Mouse (Mus musculus): ENCODE data around the gene Cdkn1c. TPM values are rescaled to one million over a fixed set of nuclear protein-coding genes. Genes with fewer than 3 reads are reported as not detected.

Cdkn1c gene
- polyA plus RNA-seq, 1 experiment: 1.9 TPM

DNA sequence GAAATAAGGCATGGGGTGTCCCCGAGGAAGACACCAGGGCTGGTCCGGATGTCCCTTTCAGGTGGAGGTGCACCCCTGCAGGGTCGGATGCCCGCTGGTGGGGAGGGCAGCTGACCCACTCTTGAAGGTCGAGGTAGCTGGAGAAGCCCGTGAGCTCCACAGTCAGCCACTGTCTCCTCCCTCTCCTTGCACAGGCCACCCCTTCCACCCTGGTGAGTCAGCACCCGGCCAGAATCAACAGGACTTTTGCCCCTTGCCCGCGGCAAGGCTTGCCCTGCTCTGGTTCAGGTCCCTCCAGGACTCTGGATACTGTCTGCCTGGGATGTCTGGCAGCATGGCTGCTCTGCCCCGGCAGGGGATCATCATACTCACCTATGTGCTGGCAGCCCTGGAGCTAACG, 15.0 kb upstream of the Cdkn1c start:
- DNase-seq (ENCODE audit: low read depth, low spot score): no peak
- 25% methylated on average over 11 of the region's 11 CpGs for WGBS

DNA sequence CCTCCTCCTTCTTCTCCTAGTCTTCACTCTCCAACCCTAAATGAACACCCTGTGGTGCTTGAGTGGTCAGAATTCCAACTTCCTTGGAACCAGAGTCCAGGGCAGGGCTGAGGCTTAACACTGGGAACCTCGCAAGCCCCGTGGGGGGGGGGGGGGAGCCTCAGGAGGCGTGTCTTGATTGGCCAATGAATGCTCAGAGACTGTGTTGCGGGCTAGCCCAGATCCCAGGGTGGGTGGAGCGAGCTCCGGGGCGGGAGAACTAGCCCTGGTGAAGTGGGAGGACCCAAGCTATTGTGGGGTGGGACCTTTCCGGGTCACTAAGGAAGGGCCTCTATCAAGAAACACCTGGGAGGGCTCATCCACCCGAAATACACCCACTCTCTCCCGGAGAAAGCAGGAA, 14.0 kb upstream of the Cdkn1c start:
- 13% methylated on average over 10 of the region's 10 CpGs for WGBS
- DNase-seq (ENCODE audit: low read depth, low spot score): no peak

DNA sequence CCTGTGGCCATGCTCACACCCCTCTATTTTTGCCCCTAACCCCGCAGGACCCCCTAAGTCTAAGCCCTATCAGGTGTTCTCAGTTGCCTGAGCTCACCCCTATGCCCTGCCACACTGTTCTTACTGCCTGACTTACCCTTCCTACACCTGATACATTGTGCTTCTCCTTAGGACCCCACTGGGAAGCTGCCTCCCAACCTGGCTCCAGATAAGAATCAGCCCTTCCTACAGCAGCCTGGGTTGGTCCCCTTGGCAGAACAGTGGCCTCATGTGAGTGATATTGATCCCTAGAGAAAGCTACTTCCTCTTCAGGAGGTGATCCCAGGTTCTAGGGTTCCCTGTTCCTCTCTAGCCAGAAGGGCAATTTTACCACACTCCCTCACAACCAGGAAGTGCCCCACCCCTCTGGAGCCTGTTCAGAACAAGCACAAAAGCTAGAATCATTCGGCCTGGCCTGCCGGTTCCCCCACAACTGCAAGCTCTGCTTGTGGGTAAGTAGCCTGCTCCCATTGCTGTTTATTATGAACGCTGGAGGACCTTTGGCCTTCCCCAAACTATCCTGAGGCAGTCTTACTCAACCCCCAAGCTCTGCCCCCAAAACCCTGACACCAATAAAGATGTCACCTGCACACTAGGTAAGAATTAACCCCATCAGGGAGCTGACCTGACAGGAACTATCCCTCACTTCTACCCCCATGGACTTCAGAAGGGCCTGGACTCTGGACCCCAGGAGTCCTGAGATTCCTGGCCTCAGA, 12.7 kb upstream of the Cdkn1c start, which contains the start of gene Slc22a18:
Gene Slc22a18 (plus strand): TSS at position 390 of the 755 bp plus-strand sequence.
- peak; percentile 83 for DNase-seq (ENCODE audit: low read depth, low spot score)

DNA sequence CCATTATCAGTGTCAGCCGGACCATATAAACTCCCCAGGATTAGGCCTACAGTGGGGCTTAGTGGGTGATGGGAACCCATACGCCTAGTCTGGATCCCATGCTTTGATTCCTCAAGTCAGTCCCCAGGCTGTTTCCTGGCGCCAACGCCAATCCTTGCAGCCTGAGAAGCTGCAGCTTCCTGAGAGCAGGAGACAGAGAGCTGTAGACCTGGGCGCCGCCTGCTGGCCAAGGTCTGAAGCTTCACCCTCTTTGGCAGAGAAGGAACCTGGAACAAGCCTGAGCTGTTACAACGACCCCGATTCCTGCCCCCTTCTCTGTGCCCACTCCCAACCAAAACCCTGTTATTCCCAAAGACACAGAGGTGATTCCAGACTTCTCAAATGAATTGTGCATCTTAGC, 9.1 kb upstream of the Cdkn1c start:
- WGBS: 6% methylated on average over 8 of the region's 8 CpGs
- DNase-seq (ENCODE audit: low read depth, low spot score): no peak

More for the DNA sequence above, 12.7 kb upstream of the Cdkn1c start, which contains the start of gene Slc22a18:
- 17% methylated on average over 4 of the region's 4 CpGs for WGBS

DNA sequence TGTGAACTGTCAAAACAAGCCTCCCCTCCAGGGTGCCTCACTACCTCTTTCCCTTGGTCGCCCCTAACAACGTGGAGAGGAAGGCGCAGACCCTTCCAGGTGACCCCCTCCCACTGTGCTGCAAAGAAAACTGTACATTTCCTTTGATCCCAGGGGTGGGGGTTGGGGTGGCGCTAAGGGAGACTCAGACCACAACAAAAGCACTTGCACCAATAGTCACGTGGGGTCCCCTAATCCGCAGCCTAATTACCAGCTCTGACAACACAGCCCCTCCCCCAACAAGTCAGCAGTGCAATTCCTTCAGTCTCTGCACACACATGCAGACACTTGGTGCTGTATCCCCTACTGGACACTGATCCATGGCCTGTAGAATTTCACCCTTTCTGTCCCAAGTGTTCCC, 6.9 kb upstream of the Cdkn1c start:
- 61% methylated on average over 6 of the region's 6 CpGs for WGBS

DNA sequence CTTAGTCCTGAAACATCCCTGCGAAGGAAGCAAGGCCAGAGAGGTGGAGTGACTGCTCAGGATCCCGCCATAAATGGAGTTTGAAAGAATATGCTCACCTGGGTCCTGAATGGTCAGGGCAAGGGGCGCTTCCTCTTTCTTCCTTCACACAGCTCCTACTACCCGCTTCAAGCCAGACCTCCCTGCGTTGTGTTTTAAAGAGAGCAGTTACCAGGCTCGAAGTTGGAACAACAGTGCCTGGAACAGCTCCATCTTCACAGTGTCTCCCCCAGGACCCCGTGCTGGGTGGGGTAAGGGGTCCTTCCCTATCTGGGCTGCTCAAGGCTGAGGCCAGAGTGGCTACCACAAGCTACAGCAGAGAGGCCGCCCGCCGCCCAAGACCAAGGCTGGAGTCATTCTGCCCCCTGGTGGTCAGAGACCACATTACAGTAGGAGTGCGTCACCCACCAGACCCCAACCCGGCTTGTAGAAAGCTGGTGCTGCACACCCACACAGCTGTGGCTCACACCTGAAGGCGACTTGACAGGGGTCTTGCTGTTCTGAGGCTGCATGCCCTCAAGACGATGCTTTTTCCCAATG, 5.3 kb upstream of the Cdkn1c start:
- no peak for DNase-seq (ENCODE audit: low read depth, low spot score)
- WGBS: 38% methylated on average over 14 of the region's 14 CpGs

More for the DNA sequence above, 6.9 kb upstream of the Cdkn1c start:
- DNase-seq (ENCODE audit: low read depth, low spot score): no peak

DNA sequence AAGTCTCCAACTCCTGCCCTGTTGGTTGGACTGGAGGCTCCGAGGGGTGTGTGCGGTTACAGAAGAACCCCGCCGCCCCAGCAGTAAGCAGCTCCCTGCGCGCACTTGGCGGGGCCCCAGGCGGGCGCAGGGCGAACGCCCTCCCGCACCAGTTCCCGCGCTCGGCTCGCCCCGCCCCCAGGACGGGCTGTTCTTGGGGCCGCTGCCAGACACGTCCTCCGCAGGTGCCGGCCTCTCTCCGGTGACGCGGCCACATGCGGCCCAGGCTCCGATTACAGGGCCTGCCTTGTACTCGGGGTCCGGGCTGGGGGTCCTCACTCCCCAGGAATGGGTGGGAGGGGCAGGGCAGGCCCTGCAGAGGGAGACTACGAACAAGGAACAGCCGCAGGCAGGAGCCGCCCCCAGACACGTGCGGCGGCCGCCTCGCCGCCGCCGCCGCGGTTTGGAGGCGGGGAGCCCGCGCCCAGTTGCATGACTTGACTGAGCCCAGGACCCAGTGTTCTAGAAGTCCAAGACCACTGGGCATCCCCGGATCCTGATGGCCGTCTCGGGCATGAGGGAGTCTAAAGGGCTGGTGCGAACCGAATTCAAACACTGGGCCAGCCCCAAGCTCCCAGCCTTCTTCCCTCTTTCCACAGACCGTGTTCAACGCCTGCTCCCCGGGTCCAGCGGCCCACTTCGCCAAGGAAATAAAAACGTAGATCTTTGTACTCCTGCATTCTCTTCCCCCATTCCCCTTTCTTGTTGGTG, 4.1 kb upstream of the Cdkn1c start:
- no peak for DNase-seq (ENCODE audit: low read depth, low spot score)
- 18% methylated on average over 56 of the region's 56 CpGs for WGBS

DNA sequence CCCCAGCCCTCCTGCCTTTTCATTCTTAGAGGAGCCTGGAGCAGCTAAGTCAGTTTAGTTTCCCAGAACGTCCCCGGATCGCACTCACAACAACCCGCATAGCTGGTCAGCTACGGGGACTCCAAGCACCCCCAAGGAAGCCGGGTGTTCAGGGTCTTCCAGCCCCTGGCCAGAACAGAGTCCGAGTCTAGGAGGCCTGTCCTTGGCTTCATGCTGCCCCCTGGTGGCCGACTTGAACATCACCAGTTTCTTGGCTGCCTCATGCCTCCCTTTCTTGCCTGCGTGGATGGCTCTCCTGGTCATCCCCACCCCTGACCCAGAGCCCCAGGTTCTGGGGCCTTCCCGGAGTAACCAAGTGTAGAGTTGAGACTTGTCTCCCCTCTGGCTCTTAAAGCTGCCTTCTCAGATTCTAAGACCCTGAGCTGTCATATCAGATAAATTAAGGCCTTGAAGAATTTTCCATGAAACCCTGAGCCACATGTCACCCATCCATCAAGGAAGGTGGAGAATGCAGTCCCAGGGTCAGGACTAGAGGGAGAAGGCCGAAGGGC, 3.1 kb upstream of the Cdkn1c start:
- DNase-seq (ENCODE audit: low read depth, low spot score): no peak
- WGBS: 26% methylated on average over 11 of the region's 11 CpGs

DNA sequence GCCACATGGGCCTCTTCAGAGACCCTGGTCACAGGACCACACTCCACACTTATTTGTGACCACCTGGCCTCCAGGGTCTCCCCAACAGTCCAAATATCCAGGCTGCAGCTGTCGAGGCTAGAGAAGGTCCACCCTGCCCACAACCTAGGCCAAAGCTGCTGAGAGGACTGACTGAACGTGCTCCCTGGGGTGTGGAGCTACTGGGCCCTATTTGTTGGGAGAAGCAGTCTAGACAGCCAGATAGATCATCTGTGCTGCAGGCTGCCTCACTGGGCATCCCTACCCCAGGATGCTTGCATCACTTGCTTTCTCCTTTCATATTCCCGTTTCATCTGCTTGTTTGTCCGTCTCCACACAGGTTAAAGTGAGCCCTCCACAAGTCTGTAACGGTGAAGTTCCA, 1.7 kb upstream of the Cdkn1c start:
- WGBS: 84% methylated on average over 5 of the region's 5 CpGs

DNA sequence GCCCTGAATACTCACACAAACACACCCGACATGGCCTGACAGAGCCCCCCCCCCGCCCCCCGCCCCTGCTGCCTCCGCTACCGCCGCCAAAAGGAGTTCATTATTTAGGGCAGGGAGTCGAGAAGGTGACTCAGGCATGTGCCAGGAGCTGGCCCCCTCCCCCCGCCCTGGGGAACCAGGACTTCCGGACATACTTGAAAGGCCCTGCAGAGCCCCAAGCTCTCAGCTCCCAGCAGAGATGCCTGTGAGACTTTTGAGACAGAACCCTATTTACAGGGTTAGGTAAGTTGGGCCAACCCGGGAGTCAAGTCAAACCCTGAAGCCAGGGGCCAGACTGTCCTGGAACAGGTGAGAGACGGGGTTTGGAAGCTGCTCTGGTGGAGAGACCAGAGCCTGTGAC, 1.1 kb upstream of the Cdkn1c start:
- 72% methylated on average over 11 of the region's 11 CpGs for WGBS
- DNase-seq (ENCODE audit: low read depth, low spot score): no peak

More for the DNA sequence above, 1.7 kb upstream of the Cdkn1c start:
- no peak for DNase-seq (ENCODE audit: low read depth, low spot score)

DNA sequence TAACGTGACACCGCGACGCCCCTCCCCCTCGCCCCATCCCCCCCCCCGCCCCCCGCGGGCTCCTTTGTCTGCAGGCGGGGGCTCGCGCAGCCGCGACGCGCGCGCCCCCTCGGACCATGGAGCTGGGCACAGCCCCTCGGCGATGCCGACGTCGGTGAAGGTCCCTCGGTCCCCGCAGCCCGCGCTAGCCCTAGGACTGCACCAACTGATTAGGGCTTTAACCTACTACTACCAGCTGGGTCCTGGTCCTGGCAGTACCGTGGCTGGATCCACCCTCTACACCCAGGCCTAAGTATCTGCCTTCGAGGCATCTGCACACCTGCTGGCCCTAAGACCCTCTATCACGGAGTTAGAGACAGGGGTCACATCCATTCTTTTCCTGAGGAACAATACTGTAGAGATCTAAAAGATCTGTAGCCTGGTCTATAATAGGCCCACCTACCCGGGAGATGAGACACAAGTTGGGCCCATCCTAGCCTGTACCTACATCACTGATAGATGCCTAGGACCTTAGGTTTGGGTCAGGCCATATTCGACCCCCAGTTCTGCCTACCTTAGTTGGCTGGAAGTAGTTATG, 532 bp upstream of the Cdkn1c start:
- 27% methylated on average over 27 of the region's 32 CpGs for WGBS
- DNase-seq (ENCODE audit: low read depth, low spot score): no peak

DNA sequence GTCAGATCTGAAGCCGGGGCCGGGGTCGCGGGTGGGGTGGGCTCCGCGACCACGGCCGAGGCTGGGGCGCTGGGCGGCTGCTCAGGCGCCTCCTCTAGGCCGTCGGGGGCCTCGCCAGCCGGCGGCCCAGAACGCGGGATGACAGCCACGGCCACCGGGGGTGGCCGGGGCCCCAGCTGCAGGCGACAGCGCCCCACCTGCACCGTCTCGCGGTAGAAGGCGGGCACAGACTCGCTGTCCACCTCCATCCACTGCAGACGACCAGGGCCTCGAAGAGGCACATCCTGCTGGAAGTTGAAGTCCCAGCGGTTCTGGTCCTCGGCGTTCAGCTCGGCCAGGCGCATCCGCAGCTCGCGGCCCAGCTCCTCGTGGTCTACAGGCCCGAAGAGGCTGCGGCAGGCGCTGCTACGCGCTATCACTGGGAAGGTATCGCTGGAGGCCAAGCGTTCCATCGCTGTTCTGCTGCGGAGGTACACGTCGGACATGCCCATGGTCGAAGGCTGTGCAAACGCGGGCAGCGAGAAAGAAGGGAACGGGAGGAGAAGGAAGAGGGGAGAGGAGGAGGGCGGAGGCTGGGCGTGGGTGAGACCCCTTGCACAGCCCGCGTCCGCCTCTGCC, 524 bp downstream of the Cdkn1c start:
- DNase-seq (ENCODE audit: low read depth, low spot score): no peak
- 47% methylated on average over 60 of the region's 60 CpGs for WGBS

DNA sequence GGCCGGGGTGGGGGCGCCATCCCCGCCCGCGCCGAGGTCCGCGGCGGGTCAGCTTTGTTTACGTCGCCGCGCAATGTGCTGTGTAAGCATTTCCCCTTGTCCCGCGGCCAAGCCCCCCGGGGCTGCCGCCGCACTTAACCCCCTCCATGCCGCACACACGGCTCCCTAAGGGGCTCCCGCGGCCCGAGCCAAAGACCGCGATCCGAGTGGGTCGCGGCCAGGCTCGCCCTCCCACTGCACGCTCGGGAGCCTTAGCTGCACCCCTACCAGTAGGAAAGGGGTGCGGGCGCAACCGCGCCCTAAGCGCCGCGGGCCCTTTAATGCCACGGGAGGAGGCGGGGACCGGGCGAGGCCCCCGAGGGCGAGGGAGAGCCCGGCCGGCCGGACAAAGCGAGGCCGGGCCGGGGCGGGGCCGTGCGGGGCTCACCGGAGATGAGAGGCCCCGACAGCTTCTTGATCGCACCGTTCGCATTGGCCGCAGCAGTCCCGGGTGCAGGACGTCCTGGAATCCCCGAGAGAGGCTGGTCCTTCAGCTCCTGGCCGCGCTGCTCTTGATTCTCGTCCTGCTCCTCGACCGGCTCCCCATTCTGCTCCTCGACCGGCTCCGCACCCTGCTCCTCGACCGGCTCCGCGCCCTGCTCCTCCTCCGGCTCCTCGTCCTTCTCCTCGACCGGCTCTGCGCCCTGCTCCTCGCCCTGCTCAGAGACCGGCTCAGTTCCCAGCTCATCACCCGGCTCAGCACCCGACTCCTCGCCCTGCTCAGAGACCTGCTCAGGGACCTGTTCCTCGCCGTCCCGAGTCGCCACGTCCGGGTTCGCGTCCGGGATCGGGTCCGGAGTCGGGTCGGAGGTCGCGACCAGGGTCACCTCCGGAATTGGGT, 1.3 kb downstream of the Cdkn1c start:
- WGBS: 32% methylated on average over 100 of the region's 100 CpGs
- DNase-seq (ENCODE audit: low read depth, low spot score): no peak

DNA sequence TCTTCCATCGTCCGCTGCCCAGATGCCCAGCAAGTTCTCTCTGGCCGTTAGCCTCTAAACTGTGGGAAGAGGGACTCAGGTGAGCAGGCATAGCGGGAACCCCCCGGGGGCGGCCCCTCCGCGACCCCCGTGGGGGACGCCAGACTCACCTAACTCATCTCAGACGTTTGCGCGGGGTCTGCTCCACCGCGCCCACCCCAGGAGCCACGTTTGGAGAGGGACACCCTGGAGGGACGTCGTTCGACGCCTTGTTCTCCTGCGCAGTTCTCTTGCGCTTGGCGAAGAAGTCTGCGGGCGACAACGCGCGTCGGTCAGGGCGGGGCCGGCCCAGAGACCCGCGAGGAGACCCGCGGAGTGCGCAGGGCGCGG, 1.9 kb downstream of the Cdkn1c start:
- DNase-seq (ENCODE audit: low read depth, low spot score): no peak
- WGBS: 28% methylated on average over 38 of the region's 38 CpGs

DNA sequence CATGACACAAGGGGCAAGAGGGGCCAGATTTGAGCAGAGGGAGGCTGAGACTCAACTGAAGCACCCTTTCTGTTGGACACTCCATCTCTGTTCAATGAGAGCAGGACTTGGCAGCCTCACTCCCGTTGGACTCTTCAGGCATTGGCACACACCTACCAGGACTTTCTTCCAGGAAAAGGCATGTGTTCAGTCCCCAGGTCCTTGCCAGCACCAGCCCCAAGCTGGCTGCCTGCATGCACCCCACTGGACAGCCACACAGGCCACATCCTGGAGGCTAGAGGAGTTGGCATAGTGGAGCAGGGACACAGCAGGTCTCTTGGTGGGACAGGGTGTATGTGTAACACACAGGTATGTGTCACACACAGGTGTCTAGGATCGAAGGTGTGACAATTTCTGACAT, 13.7 kb downstream of the Cdkn1c start:
- no peak for DNase-seq (ENCODE audit: low read depth, low spot score)
- 51% methylated on average over 2 of the region's 2 CpGs for WGBS

DNA sequence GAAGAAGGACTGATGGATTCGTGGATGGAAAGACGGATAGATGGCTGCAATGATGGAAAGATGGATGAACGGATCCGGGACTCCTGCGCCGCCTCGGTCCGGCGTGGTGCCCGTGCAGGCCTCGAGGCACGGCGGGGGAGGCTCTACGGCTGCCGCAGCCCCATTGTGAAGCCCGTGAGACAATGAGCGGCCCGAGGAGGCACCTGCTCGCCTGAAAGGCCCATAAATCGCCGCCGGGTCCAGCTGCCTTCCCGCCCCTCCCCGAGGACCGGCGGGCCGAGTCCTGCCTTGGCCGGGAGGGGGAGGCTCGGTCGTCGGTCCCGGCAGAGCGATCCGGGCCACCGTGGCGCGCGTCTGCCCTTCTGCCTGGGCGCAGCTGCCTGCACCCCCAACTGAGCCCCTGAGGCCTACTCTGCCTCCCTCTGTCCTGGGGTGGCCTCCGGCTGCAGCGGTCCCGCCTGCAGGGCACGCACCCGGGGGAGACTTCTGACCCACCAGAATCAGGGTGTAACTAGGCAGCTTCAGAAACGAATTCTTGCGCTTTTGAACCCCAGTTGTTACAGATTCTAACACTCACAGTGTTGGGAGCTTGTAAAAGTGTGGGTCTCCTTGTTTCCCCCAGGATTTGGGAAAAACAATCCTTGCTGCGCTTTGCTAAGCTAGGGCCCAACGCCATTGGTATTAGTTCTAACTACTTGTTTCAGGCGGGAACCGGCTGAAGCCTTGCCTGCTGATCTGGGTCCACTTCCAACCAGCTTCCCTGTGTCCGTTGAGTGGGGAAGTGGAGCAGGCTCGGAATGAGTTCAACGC, 15.0 kb downstream of the Cdkn1c start:
- 15% methylated on average over 52 of the region's 53 CpGs for WGBS
- no peak for DNase-seq (ENCODE audit: low read depth, low spot score)

DNA sequence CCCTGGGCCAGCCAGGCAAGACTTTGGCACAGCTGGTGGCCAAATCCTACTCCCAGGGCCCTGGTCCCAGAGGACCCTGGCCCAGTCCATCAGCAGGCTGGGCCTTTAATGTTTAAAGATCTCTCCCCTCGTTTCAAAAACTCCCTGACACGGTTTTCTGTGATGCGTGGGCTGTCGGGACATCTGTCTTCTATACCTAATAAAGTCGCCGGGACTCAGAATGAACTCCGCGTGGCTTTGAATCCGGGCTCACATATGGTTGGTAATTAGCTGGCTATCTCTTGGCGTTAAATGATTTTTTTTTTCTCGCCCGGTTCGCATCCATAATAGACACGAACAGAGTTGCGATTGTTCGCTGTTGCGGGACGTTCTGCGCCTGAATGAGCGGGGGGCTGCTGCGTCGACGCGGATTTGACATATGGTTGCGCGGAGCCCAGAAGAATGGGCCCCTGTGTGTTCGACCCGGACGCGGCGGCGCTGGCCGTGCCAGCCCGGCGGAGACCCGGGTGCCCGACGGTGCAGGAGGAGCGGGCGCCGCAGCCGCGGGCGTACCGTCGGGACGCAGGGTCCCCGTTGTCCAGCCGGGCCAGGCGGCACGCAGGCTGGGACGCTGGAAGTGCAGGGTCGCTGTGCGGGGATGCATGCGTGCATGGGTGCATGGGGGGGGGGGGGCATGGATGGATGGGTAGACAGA, 15.7 kb downstream of the Cdkn1c start:
- 16% methylated on average over 55 of the region's 55 CpGs for WGBS
- DNase-seq (ENCODE audit: low read depth, low spot score): no peak

Data from large intestine, adult 2 months (tissue).